Mouse (Mus musculus) neural tube, embryonic 13.5 days (tissue): ENCODE measurements around the gene Fancc. TPM values are rescaled to one million over a fixed set of nuclear protein-coding genes. Genes with fewer than 3 reads are reported as not detected.

Experiments used
- ATAC-seq: fragments of 200-750 bp; cut with Nextera tagmentation; 2 replicates; pipeline ENCODE4 v1.8.0; 2017; ENCODE audit warnings: low read depth, mild to moderate bottlenecking, moderate TSS enrichment, moderate library complexity
- H3K27ac ChIP-seq: fragments of 300-500 bp; sonication (generic); replicated peaks from 2 replicates; pipeline ENCODE4 v1.5.1; 2015; ENCODE audit warnings: moderate library complexity, mild to moderate bottlenecking, inconsistent platforms
- H3K27me3 ChIP-seq: fragments of 300-500 bp; sonication (generic); 2 replicates; pipeline ENCODE4 v1.6.1; 2015; ENCODE audit warnings: mild to moderate bottlenecking, inconsistent platforms
- H3K36me3 ChIP-seq: fragments of 300-500 bp; sonication (generic); 2 replicates; pipeline ENCODE4 v1.6.1; 2015; ENCODE audit warnings: mild to moderate bottlenecking, inconsistent platforms
- H3K4me1 ChIP-seq: fragments of 300-500 bp; sonication (generic); replicated peaks from 2 replicates; pipeline ENCODE4 v1.6.1; 2015; ENCODE audit warnings: inconsistent platforms
- H3K4me2 ChIP-seq: fragments of 300-500 bp; sonication (generic); 2 replicates; pipeline ENCODE4 v1.6.1; 2015; ENCODE audit warnings: inconsistent platforms, mild to moderate bottlenecking, moderate library complexity
- H3K4me3 ChIP-seq: fragments of 300-500 bp; sonication (generic); 2 replicates; pipeline ENCODE4 v1.5.1; 2015; ENCODE audit warnings: mild to moderate bottlenecking, inconsistent platforms
- H3K9ac ChIP-seq: fragments of 300-500 bp; sonication (generic); 2 replicates; pipeline ENCODE4 v1.6.1; 2015; ENCODE audit warnings: moderate library complexity, mild to moderate bottlenecking, inconsistent platforms
- H3K9me3 ChIP-seq: fragments of 300-500 bp; sonication (generic); 2 replicates; pipeline ENCODE4 v1.6.1; 2016; ENCODE audit warnings: inconsistent platforms
- WGBS: fragments of 180-500 bp; shearing (Covaris S2); methylation state at CpG from one replicate; pipeline ENCODE4 v1.1.7; 2015; 5-methylcytosine and 5-hydroxymethylcytosine counted together
- polyA plus RNA-seq: library from polyadenylated mRNA; unstranded; fragments of >200 nt; fragmentation: Nextera tagmentation; extraction: Ambion mirVana; gene quantifications from 2 replicates; pipeline ENCODE4 v1.2.1, GENCODE M21; 2015

The Fancc gene
- polyA plus RNA-seq, 1 experiment from 2014 or later: 15.3 TPM

DNA sequence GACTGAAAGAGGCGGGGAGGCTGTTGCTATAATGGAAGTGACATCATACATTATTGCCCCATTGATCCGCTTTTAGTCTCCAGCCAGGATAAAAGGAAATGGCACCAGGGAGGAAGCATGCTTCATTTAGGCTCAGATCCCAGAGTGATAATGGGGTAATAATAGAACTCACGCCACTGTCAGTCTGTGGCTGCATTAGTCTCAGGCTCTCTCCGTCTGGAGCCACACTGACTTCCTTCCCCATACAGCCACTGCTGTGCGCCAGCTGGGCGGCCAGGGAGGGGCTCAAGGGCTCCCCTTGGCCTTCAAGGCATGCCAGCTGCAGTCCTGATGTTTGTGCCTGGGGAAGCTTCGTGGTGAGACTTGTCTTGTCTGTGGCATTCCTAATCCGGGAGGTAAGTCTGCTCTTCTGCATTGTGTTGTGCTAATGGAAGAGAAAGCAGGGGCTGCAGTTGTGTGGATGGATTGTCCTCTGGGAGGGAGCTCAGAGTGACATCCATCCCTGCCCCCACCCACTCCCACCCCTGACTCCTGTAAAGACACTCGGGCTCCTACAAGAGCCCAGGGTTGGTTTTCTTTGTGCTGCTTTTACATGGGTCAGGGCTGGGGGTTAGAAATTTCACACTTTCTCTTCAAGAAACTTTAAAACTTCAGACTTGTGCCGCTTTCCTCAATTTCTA is 218.1 kb downstream of the Fancc start:
- ATAC-seq: peak; percentile 86
- Histone ChIP-seq H3K27me3 (peaks cover 13% of the 10 kb centered on the region; the same call in 1 of the 2 replicates), H3K9ac (peak overlapping the region; percentile 59), H3K36me3 (peaks cover 9% of the 10 kb centered on the region), H3K27ac (peak overlapping the region; percentile 71), H3K4me1 (peaks cover 51% of the 10 kb centered on the region), H3K4me2 (peak overlapping the region; percentile 48), H3K4me3 (peak overlapping the region; percentile 15), H3K9me3 (no peaks in the 10 kb centered on the region)
- 4% methylated on average over 10 of the region's 10 CpGs for WGBS

DNA sequence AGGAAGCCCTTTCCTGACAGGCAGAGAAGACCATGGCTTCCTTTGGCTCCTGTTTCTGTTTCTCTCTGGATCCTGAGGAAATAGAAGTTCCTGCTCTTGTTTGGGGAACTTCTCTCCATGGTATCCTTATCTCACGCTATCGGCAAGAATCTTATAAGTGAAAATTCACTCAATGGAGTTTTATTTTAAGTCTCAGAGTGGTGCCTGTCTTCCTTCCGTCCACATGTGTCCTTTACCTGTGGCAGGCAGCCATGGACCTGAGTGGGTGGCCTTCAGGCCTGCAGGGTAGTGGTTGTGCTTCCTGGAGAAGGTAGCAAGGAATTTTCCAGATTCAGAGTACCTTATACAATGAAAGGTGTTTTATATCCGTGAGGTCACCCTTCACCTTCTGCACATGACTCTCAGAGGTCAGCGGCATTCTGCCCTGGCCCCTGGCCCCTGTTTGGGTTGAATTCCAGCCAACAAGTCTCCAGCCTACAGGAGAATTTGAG is 218.9 kb downstream of the Fancc start:
- Histone ChIP-seq H3K4me3 (peak overlapping the region; percentile 8), H3K4me2 (peak overlapping the region; percentile 48), H3K27ac (peak overlapping the region; percentile 71), H3K9me3 (no peaks in the 10 kb centered on the region), H3K36me3 (0 out of 2 replicates have a peak, but pooled peaks cover 1% of the 10 kb centered on the region), H3K4me1 (peaks cover 53% of the 10 kb centered on the region), H3K27me3 (peaks cover 13% of the 10 kb centered on the region; the same call in 1 of the 2 replicates), H3K9ac (peak overlapping the region; percentile 59; the same call in 1 of the 2 replicates)
- 44% methylated on average over 5 of the region's 5 CpGs for WGBS
- no peak for ATAC-seq

DNA sequence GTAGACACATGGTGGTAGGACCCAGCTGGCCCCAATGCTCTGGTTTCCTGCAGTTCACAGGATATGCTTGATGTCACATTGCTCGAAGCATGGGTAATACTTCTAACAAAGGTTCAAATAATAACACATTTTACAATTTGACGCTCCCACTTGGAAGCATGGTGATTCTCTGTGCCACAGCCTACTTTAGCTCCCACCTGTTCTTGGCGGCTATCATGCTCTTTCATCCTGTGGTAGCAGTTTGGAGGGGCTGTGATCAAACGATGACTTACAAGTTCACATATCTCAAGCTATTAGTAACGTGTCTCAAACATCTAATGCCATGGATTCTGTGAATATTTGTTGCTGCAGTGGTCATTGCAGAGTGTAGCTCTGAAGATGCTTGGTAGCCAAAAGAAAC is 219.8 kb downstream of the Fancc start:
- Histone ChIP-seq H3K36me3 (no peaks in the 10 kb centered on the region), H3K4me1 (peaks cover 61% of the 10 kb centered on the region), H3K9me3 (no peaks in the 10 kb centered on the region), H3K27ac (peak overlapping the region; percentile 71; the same call in 1 of the 2 replicates), H3K9ac (0 out of 2 replicates have a peak overlapping the region, but pooled peaks have one; percentile 59), H3K4me3 (peak overlapping the region; percentile 8; the same call in 1 of the 2 replicates), H3K27me3 (peaks cover 16% of the 10 kb centered on the region), H3K4me2 (peak overlapping the region; percentile 48)
- no peak for ATAC-seq
- 77% methylated on average over 5 of the region's 5 CpGs for WGBS

DNA sequence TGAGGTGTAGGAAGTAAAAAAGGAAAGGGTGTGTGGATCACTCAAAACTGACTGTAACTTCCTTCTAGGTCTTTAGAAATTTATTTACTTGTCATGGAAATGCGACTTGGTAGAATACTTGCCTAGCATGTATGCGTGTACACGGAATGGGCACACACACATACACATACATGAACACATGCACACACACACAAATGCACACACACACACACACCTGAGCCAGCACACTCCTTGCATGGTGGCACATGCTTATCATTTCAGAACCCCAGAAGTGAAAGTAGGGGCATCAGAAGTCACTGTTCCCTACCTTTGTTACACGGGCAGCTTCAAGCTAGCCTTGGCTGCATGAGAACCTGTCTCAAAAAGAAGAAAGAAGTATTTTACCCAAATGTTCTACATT is 220.7 kb downstream of the Fancc start:
- H3K27ac ChIP-seq: 0 out of 2 replicates have a peak overlapping the region, but pooled peaks have one; percentile 9
- peak overlapping the region; percentile 48 for H3K4me2 ChIP-seq
- H3K4me3 ChIP-seq: peak overlapping the region; percentile 14; the same call in 1 of the 2 replicates
- no peaks in the 10 kb centered on the region for H3K9me3 ChIP-seq
- 89% methylated on average over 4 of the region's 4 CpGs for WGBS
- no peaks in the 10 kb centered on the region for H3K36me3 ChIP-seq
- peak overlapping the region; percentile 39; the same call in 1 of the 2 replicates for H3K9ac ChIP-seq
- no peak for ATAC-seq
- H3K4me1 ChIP-seq: peaks cover 69% of the 10 kb centered on the region
- H3K27me3 ChIP-seq: peaks cover 16% of the 10 kb centered on the region

DNA sequence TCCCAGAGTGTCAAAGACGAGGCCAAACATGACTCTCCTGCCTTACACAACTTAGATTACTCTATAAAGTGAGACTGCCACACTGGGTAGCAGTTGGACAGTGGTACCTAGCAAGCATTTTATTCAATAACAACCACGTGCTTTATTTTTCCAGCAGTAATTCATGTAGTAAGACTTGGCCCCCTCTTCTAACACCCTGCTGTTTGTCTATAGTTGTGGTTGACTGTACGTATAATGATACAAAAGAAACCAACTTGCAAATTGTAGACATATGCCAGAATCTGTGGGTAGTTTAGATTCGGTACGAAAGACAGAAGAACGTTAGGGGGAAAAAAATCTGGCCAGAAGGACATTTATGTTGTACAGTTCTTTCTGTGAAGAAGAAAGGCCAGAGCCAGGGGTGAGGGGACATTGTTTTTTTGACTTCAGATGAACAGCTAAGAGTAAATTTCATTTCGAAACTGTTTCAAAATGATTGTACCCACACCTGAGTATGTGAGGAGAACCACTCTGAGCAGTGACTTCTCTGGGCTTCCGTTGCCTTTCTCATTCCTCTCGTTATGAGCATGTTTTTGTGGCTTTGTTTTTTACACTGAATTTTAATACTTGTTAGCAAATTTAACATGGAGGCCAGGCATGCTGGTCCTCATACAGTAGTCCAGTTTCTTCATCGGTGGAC is 222.5 kb downstream of the Fancc start:
- Histone ChIP-seq H3K27me3 (peaks cover 29% of the 10 kb centered on the region), H3K36me3 (no peaks in the 10 kb centered on the region), H3K4me2 (peak overlapping the region; percentile 48), H3K4me3 (peak overlapping the region; percentile 46), H3K9ac (peak overlapping the region; percentile 53), H3K9me3 (no peaks in the 10 kb centered on the region), H3K4me1 (peaks cover 53% of the 10 kb centered on the region), H3K27ac (peak overlapping the region; percentile 42; the same call in 1 of the 2 replicates)
- no peak for ATAC-seq
- 69% methylated on average over 10 of the region's 10 CpGs for WGBS

DNA sequence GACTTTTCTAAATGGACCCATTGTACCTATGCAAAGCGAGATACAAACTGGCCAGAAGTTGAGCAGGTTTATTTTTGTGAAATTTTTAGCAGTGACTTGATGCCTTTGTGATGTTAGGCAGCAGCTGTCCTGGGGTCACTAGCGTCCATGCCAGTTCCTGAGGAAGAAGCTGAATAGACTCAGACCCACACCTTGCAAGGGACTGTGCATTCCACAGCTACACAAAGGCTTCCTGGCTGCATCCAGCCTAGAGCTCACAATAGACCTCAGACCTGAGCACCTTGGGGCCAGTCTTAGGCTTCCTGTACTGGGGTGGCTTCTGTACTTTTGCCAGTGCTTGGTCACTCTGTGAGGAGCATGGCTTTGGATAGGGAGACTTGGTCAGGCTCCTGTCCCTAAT is 223.2 kb downstream of the Fancc start:
- no peak for ATAC-seq
- Histone ChIP-seq H3K4me3 (peak overlapping the region; percentile 46), H3K27me3 (peaks cover 29% of the 10 kb centered on the region), H3K9ac (peak overlapping the region; percentile 53), H3K4me1 (peaks cover 45% of the 10 kb centered on the region), H3K9me3 (no peaks in the 10 kb centered on the region), H3K36me3 (no peaks in the 10 kb centered on the region), H3K27ac (peak overlapping the region; percentile 42), H3K4me2 (peak overlapping the region; percentile 48)
- WGBS: 30% methylated on average over 2 of the region's 2 CpGs

DNA sequence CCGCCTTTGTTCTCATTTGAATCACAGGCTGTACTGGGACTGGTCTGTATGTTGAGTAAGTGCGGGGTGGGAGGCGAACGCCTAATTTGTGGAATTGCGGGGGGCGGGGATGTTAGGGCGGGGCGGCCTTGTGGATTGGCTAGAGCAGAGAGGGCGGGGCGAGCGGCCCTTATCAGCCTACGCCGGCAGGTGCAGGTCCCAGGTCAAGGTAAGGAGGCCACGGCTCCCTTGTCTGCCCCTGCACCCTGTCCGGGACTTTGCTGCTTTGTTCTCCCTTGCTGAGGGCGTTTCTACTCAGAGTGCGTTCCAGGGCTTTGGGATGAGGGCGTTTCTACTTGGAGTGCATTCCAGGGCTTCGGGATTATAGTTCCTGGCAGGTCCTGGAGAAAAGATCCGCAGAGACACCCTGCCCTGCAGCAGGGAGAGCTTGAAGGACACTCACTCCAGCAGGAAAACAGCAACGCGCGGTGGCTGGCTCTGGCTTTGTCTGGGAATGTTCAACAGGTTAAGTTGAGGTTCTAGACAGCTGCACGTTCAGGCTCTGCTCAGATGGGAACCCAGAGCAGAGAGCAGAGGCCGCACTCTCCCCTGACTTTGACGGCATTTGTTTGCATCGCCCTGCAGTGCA is 224.4 kb downstream of the Fancc start:
- H3K4me1 ChIP-seq: peaks cover 37% of the 10 kb centered on the region
- ATAC-seq: peak; percentile 91
- H3K4me3 ChIP-seq: peak overlapping the region; percentile 46
- H3K9ac ChIP-seq: peak overlapping the region; percentile 67
- H3K4me2 ChIP-seq: peak overlapping the region; percentile 76
- H3K36me3 ChIP-seq: no peaks in the 10 kb centered on the region
- peaks cover 29% of the 10 kb centered on the region for H3K27me3 ChIP-seq
- WGBS: under 1% methylated on average over 27 of the region's 27 CpGs
- H3K27ac ChIP-seq: peak overlapping the region; percentile 69
- no peaks in the 10 kb centered on the region for H3K9me3 ChIP-seq

DNA sequence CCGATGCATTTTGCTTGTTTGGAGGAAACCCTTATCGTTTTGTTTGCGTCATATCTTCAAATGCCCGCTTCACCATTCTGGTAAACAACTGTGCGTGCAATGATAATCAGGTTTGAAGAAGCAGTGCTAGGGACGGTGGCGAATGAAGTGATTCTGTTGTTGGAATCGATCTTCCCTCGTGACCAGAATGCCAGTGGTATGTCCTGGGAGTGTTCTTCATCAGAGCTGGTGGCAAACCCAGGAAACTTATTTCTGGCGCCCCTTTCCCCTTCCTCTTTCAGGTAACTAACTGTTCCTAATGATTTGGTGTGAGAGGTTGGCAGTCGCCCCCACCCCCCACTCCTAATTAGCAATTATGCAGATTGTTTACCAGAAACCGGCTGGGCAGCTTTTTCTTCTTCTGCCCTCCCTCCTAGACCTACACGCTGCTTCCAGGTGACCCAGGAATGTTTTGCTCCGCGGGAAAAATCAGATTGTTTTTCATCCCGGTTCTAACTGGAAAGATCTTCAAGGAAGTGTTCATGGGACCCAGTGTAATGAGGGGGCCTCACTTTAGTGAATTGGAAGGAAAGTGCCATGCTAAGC is 225.0 kb downstream of the Fancc start:
- 0 out of 2 replicates have a peak, but pooled peaks have one; percentile 29 for ATAC-seq
- Histone ChIP-seq H3K27ac (peak overlapping the region; percentile 69), H3K4me2 (peak overlapping the region; percentile 76), H3K27me3 (peaks cover 24% of the 10 kb centered on the region), H3K9me3 (no peaks in the 10 kb centered on the region), H3K36me3 (no peaks in the 10 kb centered on the region), H3K4me3 (peak overlapping the region; percentile 46), H3K4me1 (peaks cover 33% of the 10 kb centered on the region), H3K9ac (peak overlapping the region; percentile 67)
- WGBS: 5% methylated on average over 16 of the region's 16 CpGs

DNA sequence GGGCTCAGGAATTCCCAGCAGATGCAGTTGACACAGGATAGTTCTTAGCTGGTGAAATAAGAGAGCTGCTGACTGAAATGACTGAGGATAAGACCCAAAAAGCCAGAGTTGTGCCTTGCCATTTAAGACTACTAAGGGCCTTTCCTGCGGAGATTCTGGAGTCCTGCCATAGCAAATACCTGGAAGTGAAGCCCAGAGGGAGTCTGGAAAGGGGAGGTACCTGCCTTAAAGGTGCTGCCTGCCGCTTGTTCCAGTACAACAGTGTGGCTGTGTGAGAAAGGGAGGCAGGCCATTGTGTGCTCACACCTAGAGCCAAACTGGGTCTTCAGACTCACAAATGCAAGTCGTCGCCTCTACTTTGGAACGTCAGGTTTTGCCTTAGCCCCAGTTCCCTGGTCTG is 226.9 kb downstream of the Fancc start:
- H3K9ac ChIP-seq: no peak overlapping the region
- H3K27ac ChIP-seq: no peak overlapping the region
- peaks cover 17% of the 10 kb centered on the region for H3K27me3 ChIP-seq
- no peak overlapping the region for H3K4me3 ChIP-seq
- no peak overlapping the region for H3K4me2 ChIP-seq
- H3K4me1 ChIP-seq: peaks cover 30% of the 10 kb centered on the region
- ATAC-seq: no peak
- 49% methylated on average over 5 of the region's 5 CpGs for WGBS
- H3K9me3 ChIP-seq: no peaks in the 10 kb centered on the region
- H3K36me3 ChIP-seq: no peaks in the 10 kb centered on the region

DNA sequence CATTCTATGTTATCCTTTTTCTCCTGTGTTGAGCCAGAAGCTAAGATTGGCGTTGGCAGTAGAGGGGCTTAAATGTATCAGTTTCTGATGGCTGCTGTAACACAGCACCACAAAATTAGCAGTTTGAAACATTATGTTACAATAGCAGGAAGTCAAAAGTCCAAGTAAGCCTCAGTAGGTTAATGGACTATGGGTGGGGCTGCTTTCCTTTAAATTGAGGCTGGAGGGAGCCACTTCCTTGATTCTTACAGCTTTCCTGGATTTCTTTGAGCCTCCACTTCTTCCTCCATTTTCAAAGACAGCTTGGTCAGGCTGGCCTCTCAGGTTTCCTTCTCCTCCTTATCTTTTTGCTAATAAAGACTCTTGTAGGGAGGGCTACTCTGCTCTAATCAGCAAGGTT is 228.3 kb downstream of the Fancc start:
- Histone ChIP-seq H3K9me3 (no peaks in the 10 kb centered on the region), H3K4me1 (peaks cover 22% of the 10 kb centered on the region), H3K27me3 (peaks cover 17% of the 10 kb centered on the region), H3K27ac (no peak overlapping the region), H3K4me3 (no peak overlapping the region), H3K36me3 (no peaks in the 10 kb centered on the region), H3K9ac (no peak overlapping the region), H3K4me2 (no peak overlapping the region)
- 83% methylated on average over 1 of the region's 1 CpGs for WGBS
- ATAC-seq: no peak

DNA sequence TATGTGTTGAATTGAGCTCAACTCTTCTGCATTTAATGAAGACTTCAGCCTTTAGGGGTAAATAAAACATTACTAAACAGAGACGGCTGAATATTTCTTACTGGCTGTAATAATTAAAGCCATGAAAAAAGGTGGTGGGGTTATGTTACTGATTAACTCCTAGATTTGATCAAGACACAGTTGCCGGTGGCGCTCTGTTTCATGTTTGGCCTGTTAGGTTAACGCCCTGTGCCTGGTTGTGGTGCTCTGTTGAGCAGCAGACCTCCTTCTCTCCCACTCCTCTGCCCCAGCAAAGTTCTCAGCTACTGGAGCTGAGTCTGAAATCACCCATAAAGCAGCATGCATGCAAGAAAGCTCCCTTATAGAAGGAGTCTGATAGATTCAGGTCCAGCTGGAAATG is 228.7 kb downstream of the Fancc start:
- Histone ChIP-seq H3K4me3 (no peak overlapping the region), H3K27me3 (peaks cover 17% of the 10 kb centered on the region), H3K9me3 (no peaks in the 10 kb centered on the region), H3K27ac (no peak overlapping the region), H3K36me3 (no peaks in the 10 kb centered on the region), H3K4me1 (peaks cover 22% of the 10 kb centered on the region), H3K9ac (no peak overlapping the region), H3K4me2 (no peak overlapping the region)
- no peak for ATAC-seq
- WGBS: 85% methylated on average over 4 of the region's 4 CpGs
